Mouse (Mus musculus) CH12.LX (cell line): ENCODE results near the gene Trim43a. TPM values are rescaled to one million over a fixed set of nuclear protein-coding genes. Genes with fewer than 3 reads are reported as not detected.

Source experiments
- DNase-seq: peaks from one replicate; pipeline ENCODE4 v3.0.0-alpha.2; 2013; ENCODE audit errors: extremely low read depth
- H3K27ac ChIP-seq: 2 replicates; pipeline ENCODE4 v1.5.1; 2012; ENCODE audit warnings: low read depth, mild to moderate bottlenecking, control low read depth, moderate library complexity; ENCODE audit not compliant: insufficient read depth
- H3K27me3 ChIP-seq: replicated peaks from 2 replicates; pipeline ENCODE3; 2012; ENCODE audit warnings: inconsistent platforms
- H3K36me3 ChIP-seq, 2 experiments: replicated peaks in 1 of 2; 2 replicates each; pipeline versions ENCODE3 to v1.6.1; 2012; ENCODE audit warnings: inconsistent platforms in 1 of 2, low read length in 1 of 2, mild to moderate bottlenecking in 1 of 2, mixed read lengths in 1 of 2, moderate library complexity in 1 of 2; ENCODE audit not compliant: control insufficient read depth in 1 of 2, insufficient read depth in 1 of 2
- H3K4me1 ChIP-seq, 2 experiments: 2 replicates each; pipeline ENCODE4 v1.6.1; 2012; ENCODE audit warnings: inconsistent platforms in 1 of 2, moderate library complexity in 1 of 2; ENCODE audit not compliant: insufficient read depth in 2 of 2, control insufficient read depth in 1 of 2
- H3K4me2 ChIP-seq: 2 replicates; pipeline ENCODE4 v1.6.1; 2012; ENCODE audit warnings: low read depth, mild to moderate bottlenecking, control low read depth; ENCODE audit not compliant: poor library complexity, insufficient read depth, severe bottlenecking
- H3K4me3 ChIP-seq, 3 experiments: fragments of 150-350 bp in 1 of 3; sonication (generic) in 1 of 3; replicated peaks in 1 of 3; 2 replicates each; pipeline versions ENCODE3 to v1.5.1; 2011 to 2012; ENCODE audit warnings: low read depth in 2 of 3, low read length in 2 of 3, mild to moderate bottlenecking in 2 of 3, moderate library complexity in 2 of 3, control low read depth in 1 of 3, improper control_type of control experiment in 1 of 3, inconsistent platforms in 1 of 3, mixed read lengths in 1 of 3; ENCODE audit not compliant: poor library complexity in 1 of 3
- H3K79me2 ChIP-seq: replicated peaks from 2 replicates; pipeline ENCODE4 v1.6.1; 2012; ENCODE audit warnings: mild to moderate bottlenecking, moderate library complexity; ENCODE audit not compliant: control insufficient read depth, poor library complexity, insufficient read depth, severe bottlenecking; ENCODE audit errors: extremely low read depth
- H3K9ac ChIP-seq: 2 replicates; pipeline ENCODE4 v1.6.1; 2012; ENCODE audit warnings: low read depth, mild to moderate bottlenecking, control low read depth, moderate library complexity; ENCODE audit not compliant: insufficient read depth
- H3K9me3 ChIP-seq: replicated peaks from 2 replicates; pipeline ENCODE3; 2012; ENCODE audit warnings: low read length, inconsistent platforms, mixed read lengths
- CHD1 ChIP-seq: IDR thresholded peaks from 2 replicates; pipeline ENCODE4 v1.6.1; 2012; ENCODE audit warnings: low read depth, low read length, improper control_type of control experiment, inconsistent platforms
- CTCF ChIP-seq, 2 experiments: IDR thresholded peaks in 1 of 2; conservative IDR thresholded peaks in 1 of 2; 2 replicates each; pipeline ENCODE4 v1.5.1; 2011 to 2012; ENCODE audit warnings: low read depth in 2 of 2, low read length in 2 of 2, improper control_type of control experiment in 1 of 2, inconsistent platforms in 1 of 2, mild to moderate bottlenecking in 1 of 2, moderate library complexity in 1 of 2
- ELF1 ChIP-seq: IDR thresholded peaks from 2 replicates; pipeline ENCODE4 v1.6.1; 2014; ENCODE audit warnings: low read depth, mild to moderate bottlenecking, inconsistent platforms, low read length, improper control_type of control experiment
- JUND ChIP-seq: conservative IDR thresholded peaks from 2 replicates; pipeline ENCODE4 v1.6.1; 2011; ENCODE audit warnings: low read depth, low read length, improper control_type of control experiment
- MEF2A ChIP-seq: IDR thresholded peaks from 2 replicates; pipeline ENCODE4 v1.6.1; 2014; ENCODE audit warnings: low read depth, mild to moderate bottlenecking, inconsistent platforms, low read length, improper control_type of control experiment, borderline replicate concordance
- MXI1 ChIP-seq: IDR thresholded peaks from 2 replicates; pipeline ENCODE4 v1.6.1; 2011; ENCODE audit warnings: mild to moderate bottlenecking, low read depth, low read length, improper control_type of control experiment
- MYC ChIP-seq: IDR thresholded peaks from 2 replicates; pipeline ENCODE4 v1.6.1; 2011; ENCODE audit warnings: low read depth, mild to moderate bottlenecking, improper control_type of control experiment, low read length
- PAX5 ChIP-seq: IDR thresholded peaks from 2 replicates; pipeline ENCODE4 v1.6.1; 2012; ENCODE audit warnings: low read length, inconsistent platforms, mixed read lengths
- POLR2A ChIP-seq: IDR thresholded peaks from 2 replicates; pipeline ENCODE4 v1.6.1; 2011; ENCODE audit warnings: low read depth, mild to moderate bottlenecking, improper control_type of control experiment, low read length
- POLR2AphosphoS2 ChIP-seq: IDR thresholded peaks from 2 replicates; pipeline ENCODE4 v1.6.1; 2011; ENCODE audit warnings: low read depth, low read length, improper control_type of control experiment
- RAD21 ChIP-seq: IDR thresholded peaks from 2 replicates; pipeline ENCODE4 v1.6.1; 2011; ENCODE audit warnings: low read depth, mild to moderate bottlenecking, low read length, improper control_type of control experiment, moderate library complexity
- SMC3 ChIP-seq: IDR thresholded peaks from 2 replicates; pipeline ENCODE4 v1.6.1; 2011; ENCODE audit warnings: low read depth, low read length, improper control_type of control experiment
- TCF12 ChIP-seq: IDR thresholded peaks from 2 replicates; pipeline ENCODE4 v1.6.1; 2014; ENCODE audit warnings: low read depth, mild to moderate bottlenecking, inconsistent platforms, low read length, improper control_type of control experiment
- UBTF ChIP-seq: IDR thresholded peaks from 2 replicates; pipeline ENCODE4 v1.6.1; 2012; ENCODE audit warnings: low read depth, mild to moderate bottlenecking, inconsistent platforms, low read length, improper control_type of control experiment, moderate library complexity
- ZC3H11A ChIP-seq: IDR thresholded peaks from 2 replicates; pipeline ENCODE4 v1.6.1; 2012; ENCODE audit warnings: low read depth, mild to moderate bottlenecking, inconsistent platforms, low read length, improper control_type of control experiment
- ZMIZ1 ChIP-seq: IDR thresholded peaks from 2 replicates; pipeline ENCODE4 v1.6.1; 2012; ENCODE audit warnings: low read depth, mild to moderate bottlenecking, inconsistent platforms, low read length, improper control_type of control experiment
- ZNF384 ChIP-seq: IDR thresholded peaks from 2 replicates; pipeline ENCODE4 v1.6.1; 2012; ENCODE audit warnings: low read depth, low read length, improper control_type of control experiment, inconsistent platforms
- dilution Hi-C: fragments of 300-500 bp; cut with MboI; formaldehyde crosslinking; loops from 2 replicates; pipeline ENCODE4 v1.14.3; 2020; ENCODE audit warnings: low sequenced_read_pairs; ENCODE audit not compliant: extremely low pct_unique_long_range_greater_than_20kb, extremely low pct_ligation_motif_present
- in situ Hi-C: fragments of 300-500 bp; cut with MboI; formaldehyde crosslinking; loops from 3 replicates; pipeline ENCODE4 v1.14.3; 2019; ENCODE audit warnings: low sequenced_read_pairs, low pct_ligation_motif_present, low pct_unique_long_range_greater_than_20kb, mixed read lengths
- polyA plus RNA-seq: library from polyadenylated mRNA; unstranded; fragments of >175 nt; gene quantifications from 2 replicates; pipeline ENCODE4 v1.2.1, GENCODE M21; 2012; ENCODE audit warnings: low read depth; ENCODE audit not compliant: insufficient read length
- total RNA-seq, 2 experiments: library from RNA; depleted of rRNA; stranded (reverse); fragments of 300-350 nt in 1 of 2; fragments of >200 nt in 1 of 2; gene quantifications; 2 replicates each; pipeline ENCODE4 v1.2.3; 2012 to 2014

Trim43a gene
- total and polyA plus RNA-seq, 3 experiments, result 0.04 to 0.15 TPM; not detected in 1

GRCm38 (mm10) chr9:88546166-88546565 lies 34.5 kb upstream of the Trim43a start:
- Histone ChIP-seq H3K36me3 (peaks cover 3 to 5% of the 10 kb centered on the region in 2 experiments), H3K4me1 (peaks cover 10 to 18% of the 10 kb centered on the region in 2 experiments), H3K9me3 (no peaks in the 10 kb centered on the region), H3K4me2 (peak overlapping the region; percentile 95), H3K9ac (no peak overlapping the region), H3K4me3 (peak overlapping the region in 1 of 3 experiments; percentile 32), H3K79me2 (peaks cover 22% of the 10 kb centered on the region), H3K27ac (no peak overlapping the region), H3K27me3 (no peaks in the 10 kb centered on the region)
- peak; percentile 79 for DNase-seq
- in situ Hi-C loops, result loop anchor here (10.0 kb wide), 1 partner anchor 301 kb away; no protein-coding TSS in a partner anchor
- no peak for TF ChIP-seq POLR2AphosphoS2
- TF ChIP-seq RAD21, result peak; percentile 90
- 0 out of 2 replicates have a peak, but pooled peaks have one; percentile 30 for TF ChIP-seq ELF1
- TF ChIP-seq POLR2A, result no peak
- TF ChIP-seq PAX5, result no peak
- no peak for TF ChIP-seq ZC3H11A
- TF ChIP-seq JUND, result no peak
- TF ChIP-seq SMC3, result peak; percentile 70
- no peak for TF ChIP-seq ZMIZ1
- TF ChIP-seq MEF2A, result no peak; the same call in 1 of the 2 replicates
- peak; percentile 67 to 93 for TF ChIP-seq CTCF (conservative IDR thresholded peaks at IDR 0.05 in 1 of 2, IDR thresholded peaks at IDR 0.05 in 1 of 2; ENCODE audit: low read depth in 2 of 2, low read length in 2 of 2)
- TF ChIP-seq UBTF, result no peak
- TF ChIP-seq TCF12, result no peak
- TF ChIP-seq MXI1, result no peak
- dilution Hi-C loops, result no loop called here

- DNase-seq, result no peak
- Histone ChIP-seq H3K27ac (no peak overlapping the region), H3K4me3 (peak overlapping the region in 1 of 3 experiments; percentile 32), H3K36me3 (peaks cover 3 to 8% of the 10 kb centered on the region in 2 experiments), H3K4me1 (peaks cover 10 to 18% of the 10 kb centered on the region in 2 experiments), H3K9ac (no peak overlapping the region), H3K27me3 (no peaks in the 10 kb centered on the region), H3K4me2 (peak overlapping the region; percentile 95), H3K9me3 (no peaks in the 10 kb centered on the region), H3K79me2 (peaks cover 23% of the 10 kb centered on the region)
- dilution Hi-C loops (no loop called here), in situ Hi-C loops (loop anchor here (10.0 kb wide), 1 partner anchor 302 kb away; no protein-coding TSS in a partner anchor)
- TF ChIP-seq ZNF384 (peak; percentile 63), MYC (no peak), CHD1 (0 out of 2 replicates have a peak, but pooled peaks have one; percentile 52)
These were observed 34.0 kb upstream of the Trim43a start for GRCm38 (mm10) chr9:88546657-88547056.
